ENCODE assay signal across 17 mouse cellular contexts in the genomic region with DNA sequence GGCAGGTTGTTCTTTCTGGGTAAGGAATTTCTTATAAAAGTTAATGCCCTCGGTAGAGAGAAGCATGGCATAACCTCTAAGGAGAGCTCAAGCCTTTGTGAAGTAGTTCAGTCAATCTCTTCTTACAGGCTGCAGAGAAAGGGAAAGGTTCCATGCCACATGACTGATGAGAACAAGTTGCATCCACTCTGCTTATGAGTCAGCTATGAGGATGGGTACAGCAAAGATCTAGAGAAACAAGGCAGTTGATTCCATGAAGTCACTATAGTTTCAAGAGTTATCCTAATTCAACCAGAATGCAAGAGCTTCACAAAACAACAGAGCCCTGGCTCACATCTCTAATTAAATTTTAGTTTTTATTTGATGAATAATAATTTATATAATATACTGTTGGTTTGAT.
"Had no signal": no experiment of that assay in that cellular context is flagged by ENCODE, and none has a peak within 500 bp of the region (broad histone marks: within the 10 kb centered on the region; RNA-seq: fewer than 3 reads in every experiment).

No protein-coding gene starts in this region.

- H3K36me3 ChIP-seq: lung, embryonic 15.5 days; midbrain, embryonic 13.5 days; midbrain, embryonic 15.5 days; neural tube, embryonic 12.5 days; stomach, embryonic 15.5 days had no signal

- ATAC-seq: lung, postnatal 0 days; midbrain, embryonic 13.5 days; midbrain, embryonic 15.5 days had no signal

- H3K9me3 ChIP-seq: lung, embryonic 15.5 days; megakaryocyte, embryonic 14.5 days; midbrain, embryonic 13.5 days; midbrain, embryonic 15.5 days; neural tube, embryonic 12.5 days; stomach, embryonic 15.5 days had no signal

- H3K27me3 ChIP-seq: lung, embryonic 15.5 days; megakaryocyte, embryonic 14.5 days; midbrain, embryonic 13.5 days; midbrain, embryonic 15.5 days; neural tube, embryonic 12.5 days; stomach, embryonic 15.5 days had no signal

- H3K27ac ChIP-seq: lung, embryonic 15.5 days; macrophage; midbrain, embryonic 13.5 days; midbrain, embryonic 15.5 days; neural tube, embryonic 12.5 days; stomach, embryonic 15.5 days; stomach, postnatal 0 days had no signal

- H3K9ac ChIP-seq: lung, embryonic 15.5 days; midbrain, embryonic 13.5 days; midbrain, embryonic 15.5 days; neural tube, embryonic 12.5 days; stomach, embryonic 15.5 days had no signal

- H3K4me3 ChIP-seq: lung, embryonic 15.5 days; megakaryocyte, embryonic 14.5 days; midbrain, embryonic 13.5 days; midbrain, embryonic 15.5 days; neural tube, embryonic 12.5 days; stomach, embryonic 15.5 days had no signal

- H3K4me2 ChIP-seq: lung, embryonic 15.5 days; midbrain, embryonic 11.5 days; midbrain, embryonic 13.5 days; midbrain, embryonic 15.5 days; neural tube, embryonic 12.5 days; stomach, embryonic 15.5 days had no signal

- H3K4me1 ChIP-seq: lung, embryonic 15.5 days; midbrain, embryonic 13.5 days; midbrain, embryonic 15.5 days; neural tube, embryonic 12.5 days; stomach, embryonic 15.5 days had no signal

- DNase-seq: lung, adult 2 months; lung, postnatal 14 days; lung, postnatal 36 days; right cerebral cortex, postnatal 14 days; thymus, adult 2 months; thymus, postnatal 25 days; thymus, postnatal 4 days had no signal
